Mouse (Mus musculus) heart, adult 2 months (tissue): ENCODE measurements around the gene Als2cr12.

Experiments used
- CTCF ChIP-seq: fragments of 200-600 bp; IDR thresholded peaks from 2 replicates; pipeline ENCODE4 v1.8.1; 2022; ENCODE audit warnings: antibody characterized with exemption, mild to moderate bottlenecking, moderate library complexity
- EP300 ChIP-seq: fragments of 200-500 bp; IDR thresholded peaks from 2 replicates; pipeline ENCODE4 v1.6.1; 2011; ENCODE audit warnings: low read depth, low read length, control low read depth; ENCODE audit not compliant: insufficient read depth

DNA sequence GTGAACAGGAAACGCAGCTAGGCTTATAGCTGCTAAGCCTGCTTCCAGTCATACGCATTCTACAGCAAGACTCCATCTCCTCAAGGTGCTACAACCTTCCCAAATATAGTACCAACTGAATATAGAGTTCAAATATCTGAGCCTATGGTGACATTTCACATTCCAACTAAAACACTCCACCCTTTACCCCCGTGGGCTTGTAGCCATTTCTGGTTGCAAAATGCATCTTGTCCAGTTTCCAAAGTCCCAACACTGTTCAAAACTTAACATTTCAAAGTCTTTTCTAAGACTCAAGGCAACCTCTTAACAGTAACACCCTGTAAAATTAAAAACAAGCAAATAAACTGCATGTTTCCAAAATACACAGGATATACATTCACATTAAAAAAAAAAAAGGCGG is 80.6 kb downstream of the Als2cr12 start:
- no peak for TF ChIP-seq CTCF
- TF ChIP-seq EP300, result no peak
